Mouse (Mus musculus) liver, adult 2 months (tissue): ENCODE results near the gene Bmpr1a.

ENCODE experiments used
- CTCF ChIP-seq: fragments of 200-500 bp; IDR thresholded peaks from 2 replicates; pipeline ENCODE4 v1.5.1; 2011; ENCODE audit warnings: low read depth, low read length, control low read depth
- POLR2A ChIP-seq: fragments of 200-500 bp; IDR thresholded peaks from 2 replicates; pipeline ENCODE4 v1.6.1; 2011; ENCODE audit warnings: low read length, control low read depth; ENCODE audit not compliant: insufficient read depth; ENCODE audit errors: extremely low read depth

- TF ChIP-seq POLR2A (no peak), CTCF (no peak)
Measured at GRCm38 (mm10) chr14:34446624-34447023, 56.5 kb downstream of the Bmpr1a start.
